Mouse (Mus musculus): ENCODE results near the gene Cpn1.

- TF ChIP-seq POLR2A (IDR thresholded peaks at IDR 0.05; ENCODE audit: control insufficient read depth, extremely low read depth, insufficient read depth, low read length, poor library complexity) (no peak), CTCF (IDR thresholded peaks at IDR 0.05; ENCODE audit: borderline replicate concordance, control insufficient read depth, extremely low read depth, insufficient read depth, low read length, poor library complexity) (no peak)
Measured at GRCm38 (mm10) chr19:43926141-43926987, 60.0 kb downstream of the Cpn1 start.
